Mouse (Mus musculus) heart, embryonic 14.5 days (tissue): ENCODE data around the gene Ucma. TPM values are rescaled to one million over a fixed set of nuclear protein-coding genes. Genes with fewer than 3 reads are reported as not detected.
A peak's percentile ranks its signal among the peaks of the same experiment; 100 is the strongest.

ENCODE experiments used
- ATAC-seq: fragments of 200-750 bp; cut with Nextera tagmentation; 2 replicates; pipeline ENCODE4 v1.8.0; 2017; ENCODE audit warnings: low read depth, moderate TSS enrichment; ENCODE audit not compliant: insufficient number of reproducible peaks, insufficient read depth, low FRiP score
- H3K27ac ChIP-seq, 2 experiments: fragments of 200-500 bp in 1 of 2; fragments of 300-500 bp in 1 of 2; sonication (generic) in 1 of 2; replicated peaks in 1 of 2; 2 replicates each; pipeline ENCODE4 v1.5.1; 2012 to 2014; ENCODE audit warnings: low read depth in 2 of 2, low read length in 2 of 2, control low read depth in 1 of 2, mild to moderate bottlenecking in 1 of 2, mixed read lengths in 1 of 2; ENCODE audit not compliant: control insufficient read depth in 1 of 2, insufficient read depth in 1 of 2
- H3K27me3 ChIP-seq: fragments of 300-500 bp; sonication (generic); 2 replicates; pipeline ENCODE4 v1.6.1; 2014; ENCODE audit warnings: mild to moderate bottlenecking, low read length, control low read depth; ENCODE audit not compliant: control insufficient read depth, insufficient read depth
- H3K36me3 ChIP-seq: fragments of 300-500 bp; sonication (generic); 2 replicates; pipeline ENCODE4 v1.6.1; 2014; ENCODE audit warnings: mild to moderate bottlenecking, control low read depth, low read length, mixed read lengths; ENCODE audit not compliant: control insufficient read depth, insufficient read depth
- H3K4me1 ChIP-seq, 2 experiments: fragments of 200-500 bp in 1 of 2; fragments of 300-500 bp in 1 of 2; sonication (generic) in 1 of 2; 2 replicates each; pipeline ENCODE4 v1.6.1; 2012 to 2014; ENCODE audit warnings: low read length in 2 of 2, control low read depth in 1 of 2, mixed read lengths in 1 of 2; ENCODE audit not compliant: control insufficient read depth in 2 of 2, insufficient read depth in 2 of 2
- H3K4me2 ChIP-seq: fragments of 300-500 bp; sonication (generic); 2 replicates; pipeline ENCODE4 v1.6.1; 2014; ENCODE audit warnings: mild to moderate bottlenecking, low read length
- H3K4me3 ChIP-seq, 2 experiments: fragments of 200-500 bp in 1 of 2; fragments of 300-500 bp in 1 of 2; sonication (generic) in 1 of 2; 2 replicates each; pipeline ENCODE4 v1.5.1; 2012 to 2014; ENCODE audit warnings: low read length in 2 of 2, mild to moderate bottlenecking in 2 of 2, control low read depth in 1 of 2, low read depth in 1 of 2, moderate library complexity in 1 of 2; ENCODE audit not compliant: control insufficient read depth in 1 of 2, insufficient read depth in 1 of 2
- H3K9ac ChIP-seq: fragments of 300-500 bp; sonication (generic); 2 replicates; pipeline ENCODE4 v1.6.1; 2014; ENCODE audit warnings: mild to moderate bottlenecking, low read length
- H3K9me3 ChIP-seq: fragments of 300-500 bp; sonication (generic); 2 replicates; pipeline ENCODE4 v1.6.1; 2016; ENCODE audit warnings: low read length, control low read depth; ENCODE audit not compliant: control insufficient read depth
- WGBS: fragments of 180-500 bp; shearing (Covaris S2); extraction: QIAGEN DNeasy Blood & Tissue Kit; methylation state at CpG from one replicate; pipeline ENCODE4 v1.1.7; 2014; 5-methylcytosine and 5-hydroxymethylcytosine counted together
- polyA plus RNA-seq: library from polyadenylated mRNA; unstranded; fragments of >200 nt; fragmentation: Nextera tagmentation; extraction: Ambion mirVana; gene quantifications from 2 replicates; pipeline ENCODE4 v1.2.1, GENCODE M21; 2014

The Ucma gene
- polyA plus RNA-seq, 1 experiment from 2014 or later, result not detected

DNA sequence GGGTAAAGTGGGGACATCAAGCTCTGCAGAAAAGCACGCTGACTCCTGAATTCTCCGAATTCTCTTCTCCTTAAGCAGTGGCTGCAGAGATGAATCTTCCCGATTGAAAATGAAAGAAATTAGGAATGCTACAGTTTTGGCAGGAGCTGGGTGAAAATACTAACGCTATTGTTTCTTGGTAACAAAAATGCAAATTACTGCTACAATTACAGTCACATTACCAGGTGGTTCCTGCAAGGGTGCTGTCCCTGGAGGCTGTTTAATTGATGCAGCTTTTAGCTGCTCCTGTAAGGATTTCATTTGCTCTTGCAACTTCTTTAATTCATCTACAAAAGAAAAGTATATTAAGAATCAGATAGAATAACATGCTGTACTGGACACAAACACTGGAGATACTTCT lies 31.2 kb downstream of the Ucma start:
- WGBS, result 91% methylated on average over 4 of the region's 4 CpGs
- H3K4me1 ChIP-seq, result peaks cover 0 to 6% of the 10 kb centered on the region in 2 experiments; a peak in 1 of 4 replicates
- no peak overlapping the region for H3K4me2 ChIP-seq
- no peak for ATAC-seq
- no peak overlapping the region for H3K9ac ChIP-seq
- peaks cover 65% of the 10 kb centered on the region for H3K36me3 ChIP-seq
- H3K4me3 ChIP-seq, result no peak overlapping the region
- no peaks in the 10 kb centered on the region for H3K9me3 ChIP-seq
- H3K27ac ChIP-seq, result no peak overlapping the region
- H3K27me3 ChIP-seq, result no peaks in the 10 kb centered on the region

DNA sequence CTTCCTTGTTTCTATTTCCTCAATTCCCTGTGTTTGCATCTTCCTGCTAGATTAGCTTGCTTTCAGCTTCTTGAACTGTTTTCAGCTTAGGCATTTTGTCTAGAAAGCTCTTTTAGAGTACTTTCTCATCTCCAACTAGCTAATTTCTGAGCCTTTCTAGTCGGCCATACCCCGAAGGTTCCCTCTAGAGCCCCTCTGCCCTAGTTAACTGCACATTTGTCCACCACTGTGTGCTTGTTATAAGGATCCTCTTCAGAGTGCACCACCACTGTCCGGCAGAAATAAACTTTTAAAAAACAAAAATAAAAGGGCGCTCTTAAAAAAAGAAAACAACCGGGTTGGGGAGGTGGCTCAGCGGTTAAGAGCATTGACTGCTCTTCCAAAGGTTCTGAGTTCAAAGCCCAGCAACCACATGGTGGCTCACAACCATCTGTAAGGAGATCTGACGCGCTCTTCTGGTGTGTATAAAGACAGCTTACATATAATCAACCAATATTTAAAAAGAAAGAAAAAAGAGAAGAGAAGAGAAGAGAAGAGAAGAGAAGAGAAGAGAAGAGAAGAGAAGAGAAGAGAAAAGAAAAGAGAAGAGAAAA lies 36.1 kb downstream of the Ucma start:
- WGBS, result 13% methylated on average over 8 of the region's 8 CpGs
- Histone ChIP-seq H3K4me1 (peaks cover 0 to 6% of the 10 kb centered on the region in 2 experiments; a peak in 1 of 4 replicates), H3K27me3 (no peaks in the 10 kb centered on the region), H3K9me3 (no peaks in the 10 kb centered on the region), H3K36me3 (peaks cover 21% of the 10 kb centered on the region), H3K9ac (peak overlapping the region; percentile 69), H3K4me2 (peak overlapping the region; percentile 68), H3K27ac (no peak overlapping the region), H3K4me3 (peak overlapping the region; percentile 73 to 74)
- no peak for ATAC-seq

- ATAC-seq, result peak; percentile 99
- H3K27ac ChIP-seq, result no peak within 1 kb of the TSS
- H3K27me3 ChIP-seq, result no peaks in the 10 kb centered on the region
- WGBS, result 2% methylated on average over 32 of the region's 32 CpGs
- peaks cover 14% of the 10 kb centered on the region for H3K36me3 ChIP-seq
- H3K9ac ChIP-seq, result peak within 1 kb of the TSS; percentile 69
- H3K4me2 ChIP-seq, result peak within 1 kb of the TSS; percentile 68
- H3K4me1 ChIP-seq, result peaks cover 0 to 6% of the 10 kb centered on the region in 2 experiments; a peak in 1 of 4 replicates
- no peaks in the 10 kb centered on the region for H3K9me3 ChIP-seq
- peak within 1 kb of the TSS; percentile 73 to 74 for H3K4me3 ChIP-seq
These were observed 36.8 kb downstream of the Ucma start, which contains the start of gene Mcm10 for GRCm38 (mm10) chr2:5012491-5013324. TSS of gene Mcm10 (minus strand) at chr2:5012791.

DNA sequence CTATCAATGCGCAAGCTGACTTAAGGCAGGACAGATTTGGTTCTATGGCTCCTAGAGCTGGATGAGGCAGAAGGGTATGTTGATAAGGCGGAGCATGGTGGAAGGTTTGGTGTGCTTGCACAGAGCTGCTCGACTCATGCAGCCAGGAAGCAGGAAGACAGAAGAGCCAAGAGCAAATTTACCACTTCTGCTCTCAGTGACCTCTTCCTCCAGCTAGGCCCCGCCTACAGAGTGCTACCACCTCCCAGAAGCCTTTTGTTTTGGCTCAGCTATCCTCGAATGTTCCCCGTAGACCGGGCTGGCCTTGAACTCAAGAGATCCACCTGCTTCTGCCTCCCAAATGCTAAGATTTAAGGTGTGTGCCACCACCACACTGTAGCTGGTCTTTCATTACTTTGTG lies 38.7 kb downstream of the Ucma start:
- ATAC-seq, result no peak
- Histone ChIP-seq H3K36me3 (no peaks in the 10 kb centered on the region), H3K4me3 (no peak overlapping the region), H3K27me3 (no peaks in the 10 kb centered on the region), H3K4me2 (no peak overlapping the region), H3K4me1 (peaks cover 0 to 6% of the 10 kb centered on the region in 2 experiments; a peak in 1 of 4 replicates), H3K9ac (no peak overlapping the region), H3K9me3 (no peaks in the 10 kb centered on the region), H3K27ac (no peak overlapping the region)
- 70% methylated on average over 7 of the region's 7 CpGs for WGBS

GRCm38 (mm10) chr2:5015527-5015926 lies 39.6 kb downstream of the Ucma start:
- no peaks in the 10 kb centered on the region for H3K27me3 ChIP-seq
- no peak overlapping the region for H3K4me2 ChIP-seq
- no peak overlapping the region for H3K27ac ChIP-seq
- H3K4me1 ChIP-seq, result peaks cover 0 to 6% of the 10 kb centered on the region in 2 experiments; a peak in 1 of 4 replicates
- WGBS, result 71% methylated on average over 6 of the region's 6 CpGs
- H3K4me3 ChIP-seq, result no peak overlapping the region
- 0 out of 2 replicates have a peak, but pooled peaks cover 1% of the 10 kb centered on the region for H3K36me3 ChIP-seq
- H3K9me3 ChIP-seq, result no peaks in the 10 kb centered on the region
- no peak for ATAC-seq
- H3K9ac ChIP-seq, result no peak overlapping the region

DNA sequence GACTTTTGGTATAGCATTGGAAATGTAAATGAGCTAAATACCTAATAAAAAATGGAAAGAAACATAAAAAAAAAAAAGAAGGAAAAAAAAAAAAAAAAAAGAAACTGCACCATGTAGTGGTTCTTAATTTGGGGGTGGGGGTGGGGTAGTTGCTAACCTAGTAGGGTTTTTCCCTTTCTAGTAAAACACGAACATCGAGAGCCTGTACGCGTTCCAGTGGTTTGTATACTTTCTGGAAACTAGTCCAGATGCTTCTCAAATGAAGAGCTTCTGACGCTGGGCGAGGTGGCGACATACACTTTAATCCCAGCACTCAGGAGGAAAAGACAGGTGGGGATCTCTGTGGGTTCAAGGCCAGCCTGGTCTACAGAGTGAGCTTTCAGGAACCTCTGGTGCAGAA lies 41.0 kb downstream of the Ucma start:
- WGBS, result 89% methylated on average over 7 of the region's 7 CpGs
- no peak overlapping the region for H3K4me3 ChIP-seq
- no peak overlapping the region for H3K27ac ChIP-seq
- H3K4me1 ChIP-seq, result peaks cover 0 to under 1% of the 10 kb centered on the region in 2 experiments; a peak in 1 of 4 replicates
- H3K27me3 ChIP-seq, result no peaks in the 10 kb centered on the region
- ATAC-seq, result no peak
- no peak overlapping the region for H3K9ac ChIP-seq
- 0 out of 2 replicates have a peak, but pooled peaks cover 11% of the 10 kb centered on the region for H3K36me3 ChIP-seq
- no peak overlapping the region for H3K4me2 ChIP-seq
- H3K9me3 ChIP-seq, result no peaks in the 10 kb centered on the region

DNA sequence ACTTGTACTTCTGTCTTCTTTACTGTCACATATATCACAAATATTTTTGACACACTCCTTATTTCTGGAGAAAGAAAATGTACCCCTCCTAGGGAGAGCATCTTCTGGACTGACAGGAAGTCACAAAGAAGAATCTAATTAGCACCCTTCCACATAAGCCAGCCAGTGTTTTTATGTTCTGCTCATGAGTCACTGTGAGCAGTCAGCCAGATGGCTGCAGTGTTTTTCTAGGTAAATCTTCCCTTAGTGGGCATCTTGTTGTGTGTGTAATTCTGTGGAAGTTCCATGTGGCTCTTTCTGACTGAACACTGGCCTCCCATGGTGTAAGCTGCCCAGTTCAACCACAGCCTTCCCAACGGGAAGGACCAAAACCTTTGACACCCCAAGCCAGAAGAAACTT lies 43.8 kb downstream of the Ucma start:
- no peak for ATAC-seq
- H3K36me3 ChIP-seq, result 0 out of 2 replicates have a peak, but pooled peaks cover 11% of the 10 kb centered on the region
- no peak overlapping the region for H3K4me2 ChIP-seq
- H3K27me3 ChIP-seq, result no peaks in the 10 kb centered on the region
- H3K4me3 ChIP-seq, result no peak overlapping the region
- no peaks in the 10 kb centered on the region for H3K4me1 ChIP-seq
- no peak overlapping the region for H3K27ac ChIP-seq
- H3K9me3 ChIP-seq, result no peaks in the 10 kb centered on the region
- no peak overlapping the region for H3K9ac ChIP-seq
- 67% methylated on average over 1 of the region's 1 CpGs for WGBS
